Mouse (Mus musculus): ENCODE measurements around the gene Cntrl. TPM values are rescaled to one million over a fixed set of nuclear protein-coding genes. Genes with fewer than 3 reads are reported as not detected.

Cntrl gene
- polyA plus RNA-seq, 1 experiment from 2014 or later = 11.4 TPM

DNA sequence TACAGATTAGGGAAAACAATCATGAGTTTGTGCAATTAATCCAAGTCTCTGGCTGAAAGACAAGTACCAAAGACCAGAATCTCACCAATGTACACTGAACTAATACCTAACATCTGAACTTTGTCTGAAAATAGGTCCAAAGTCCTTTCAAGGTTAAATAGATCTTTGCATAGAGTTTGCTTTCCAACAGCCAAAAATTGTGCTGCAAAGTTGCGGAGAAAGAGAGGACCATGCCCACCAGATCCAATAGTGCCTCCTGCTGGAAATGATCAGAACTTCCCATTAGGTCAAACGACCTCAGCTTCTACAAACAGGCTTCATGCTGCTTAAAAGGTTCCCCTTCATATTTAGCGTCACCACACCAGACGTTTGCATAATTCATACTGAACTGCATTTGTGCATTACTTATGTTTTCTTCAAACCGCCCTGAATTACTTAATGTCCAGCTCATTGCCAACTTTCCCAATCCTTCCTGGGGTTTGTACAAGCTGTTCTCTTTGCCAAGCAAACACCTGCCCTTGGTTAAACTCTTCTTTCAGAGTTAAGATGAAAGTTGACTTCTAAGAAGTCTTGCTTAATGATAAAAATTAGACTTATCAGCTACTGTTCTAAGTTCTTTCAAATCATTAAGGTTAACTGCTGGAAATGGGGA, 1.2 kb upstream of the Cntrl start:
- Histone ChIP-seq H3K4me1 (ENCODE audit: control insufficient read depth, insufficient read depth, low read length) (no peaks in the 10 kb centered on the region), H3K4me2 (ENCODE audit: low read depth, low read length) (no peak overlapping the region), H3K36me3 (ENCODE audit: control insufficient read depth, insufficient read depth, low read length) (no peaks in the 10 kb centered on the region), H3K9ac (replicated peaks; ENCODE audit: low read depth, low read length) (no peak overlapping the region), H3K27ac (ENCODE audit: low read depth, low read length) (no peak overlapping the region), H3K27me3 (ENCODE audit: control insufficient read depth, insufficient read depth, low read length) (no peaks in the 10 kb centered on the region), H3K4me3 (ENCODE audit: low read depth, low read length) (no peak overlapping the region), H3K9me3 (ENCODE audit: control insufficient read depth, low read length) (no peaks in the 10 kb centered on the region)
- WGBS = 60% methylated on average over 5 of the region's 5 CpGs
- no peak for ATAC-seq (ENCODE audit: low read depth)

DNA sequence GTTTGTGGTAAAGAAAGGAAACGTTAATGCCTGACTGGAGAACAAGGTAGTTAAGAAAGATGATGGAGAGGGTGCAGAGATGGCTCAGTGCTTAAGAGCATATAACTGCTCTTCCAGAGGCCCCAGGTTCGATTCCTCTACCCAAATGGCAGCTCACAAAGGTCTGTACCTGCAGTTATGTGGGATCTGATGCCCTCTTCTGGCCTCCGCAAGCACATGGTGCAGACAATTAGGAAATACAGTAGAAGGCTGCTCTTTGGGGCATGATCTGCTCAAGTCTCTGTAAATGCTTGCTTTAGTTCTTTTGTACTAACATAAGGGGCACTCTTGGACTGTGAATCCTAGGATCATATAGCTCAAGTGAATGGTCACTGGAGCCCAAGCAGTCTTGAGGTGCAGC, 580 bp upstream of the Cntrl start:
- 34% methylated on average over 3 of the region's 3 CpGs for WGBS
- H3K4me2 ChIP-seq (ENCODE audit: low read depth, low read length) = peak overlapping the region; percentile 69

DNA sequence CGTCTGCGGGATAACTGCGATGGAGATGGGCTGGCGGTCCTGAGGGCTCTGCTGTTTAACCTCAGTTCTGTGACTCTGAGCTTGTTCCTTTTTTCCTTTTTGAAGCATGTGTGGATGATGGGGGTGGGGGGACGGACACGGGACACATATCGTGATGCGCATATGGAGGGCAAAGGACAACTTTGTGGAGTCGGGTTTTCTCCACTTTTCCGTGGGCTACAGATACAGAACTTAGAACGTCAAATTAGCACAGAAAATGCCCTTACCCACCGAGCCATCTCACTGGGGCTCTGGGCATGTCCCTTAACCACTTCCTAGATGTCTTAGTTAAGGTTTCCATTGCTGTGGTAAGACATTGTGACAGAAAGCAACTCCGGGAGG, 622 bp downstream of the Cntrl start:
- H3K4me1 ChIP-seq (ENCODE audit: control insufficient read depth, insufficient read depth, low read length) = no peaks in the 10 kb centered on the region
- H3K27ac ChIP-seq (ENCODE audit: low read depth, low read length) = peak overlapping the region; percentile 80
- H3K9me3 ChIP-seq (ENCODE audit: control insufficient read depth, low read length) = no peaks in the 10 kb centered on the region
- peak overlapping the region; percentile 69 for H3K4me2 ChIP-seq (ENCODE audit: low read depth, low read length)
- 0 out of 2 replicates have a peak, but pooled peaks have one; percentile 1 for ATAC-seq (ENCODE audit: low read depth)
- H3K9ac ChIP-seq (replicated peaks; ENCODE audit: low read depth, low read length) = peak overlapping the region; percentile 76
- H3K36me3 ChIP-seq (ENCODE audit: control insufficient read depth, insufficient read depth, low read length) = no peaks in the 10 kb centered on the region
- H3K4me3 ChIP-seq (ENCODE audit: low read depth, low read length) = peak overlapping the region; percentile 87
- H3K27me3 ChIP-seq (ENCODE audit: control insufficient read depth, insufficient read depth, low read length) = no peaks in the 10 kb centered on the region
- 2% methylated on average over 13 of the region's 13 CpGs for WGBS

More for the DNA sequence above, 580 bp upstream of the Cntrl start:
- Histone ChIP-seq H3K4me3 (ENCODE audit: low read depth, low read length) (peak overlapping the region; percentile 87), H3K9ac (replicated peaks; ENCODE audit: low read depth, low read length) (peak overlapping the region; percentile 76), H3K36me3 (ENCODE audit: control insufficient read depth, insufficient read depth, low read length) (no peaks in the 10 kb centered on the region), H3K27ac (ENCODE audit: low read depth, low read length) (peak overlapping the region; percentile 80), H3K27me3 (ENCODE audit: control insufficient read depth, insufficient read depth, low read length) (no peaks in the 10 kb centered on the region), H3K9me3 (ENCODE audit: control insufficient read depth, low read length) (no peaks in the 10 kb centered on the region), H3K4me1 (ENCODE audit: control insufficient read depth, insufficient read depth, low read length) (no peaks in the 10 kb centered on the region)
- ATAC-seq (ENCODE audit: low read depth) = peak; percentile 63

DNA sequence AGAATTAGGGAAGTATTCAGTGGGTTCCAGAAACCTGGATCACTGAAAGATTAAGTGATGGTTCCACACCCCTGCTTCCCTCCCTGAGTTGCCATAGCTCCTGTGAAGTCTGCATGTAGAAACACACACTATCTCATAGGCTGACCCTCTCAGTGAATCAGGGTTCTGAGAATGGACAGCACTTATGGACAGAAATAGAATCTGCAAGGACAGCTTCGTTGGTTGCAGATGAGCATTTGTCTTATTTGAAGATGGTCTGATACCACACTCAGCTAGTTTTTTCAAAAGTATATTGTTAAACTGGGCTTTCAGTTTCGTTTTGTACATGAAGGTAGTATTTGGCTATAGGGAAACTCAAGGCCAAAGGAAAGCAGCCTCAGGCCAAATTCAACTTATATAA, 1.2 kb downstream of the Cntrl start:
- no peaks in the 10 kb centered on the region for H3K9me3 ChIP-seq (ENCODE audit: control insufficient read depth, low read length)
- no peak for ATAC-seq (ENCODE audit: low read depth)
- no peaks in the 10 kb centered on the region for H3K36me3 ChIP-seq (ENCODE audit: control insufficient read depth, insufficient read depth, low read length)
- no peak overlapping the region for H3K27ac ChIP-seq (ENCODE audit: low read depth, low read length)
- H3K4me3 ChIP-seq (ENCODE audit: low read depth, low read length) = peak overlapping the region; percentile 87
- WGBS = 86% methylated on average over 2 of the region's 2 CpGs
- no peak overlapping the region for H3K9ac ChIP-seq (replicated peaks; ENCODE audit: low read depth, low read length)
- H3K4me2 ChIP-seq (ENCODE audit: low read depth, low read length) = no peak overlapping the region
- H3K4me1 ChIP-seq (ENCODE audit: control insufficient read depth, insufficient read depth, low read length) = no peaks in the 10 kb centered on the region
- no peaks in the 10 kb centered on the region for H3K27me3 ChIP-seq (ENCODE audit: control insufficient read depth, insufficient read depth, low read length)

DNA sequence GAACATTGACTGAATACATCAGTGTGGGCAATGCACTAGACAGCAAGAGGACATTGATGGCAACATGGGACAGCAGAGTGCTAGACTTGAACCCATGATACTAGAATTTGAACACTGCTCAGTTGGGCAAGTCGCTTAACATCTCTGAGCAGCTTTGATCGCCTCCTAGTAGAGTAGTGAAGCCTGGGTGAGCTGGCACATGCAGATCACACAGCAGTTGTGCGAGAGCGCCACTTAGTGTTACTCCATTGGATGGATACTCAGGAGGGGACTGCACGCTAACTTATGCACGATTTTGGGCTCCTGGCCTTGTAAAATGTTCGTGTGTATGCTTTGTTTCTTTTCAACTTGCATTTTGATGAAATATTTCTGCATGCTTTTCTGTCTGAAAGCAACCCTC, 15.4 kb downstream of the Cntrl start:
- H3K27me3 ChIP-seq (ENCODE audit: control insufficient read depth, insufficient read depth, low read length) = no peaks in the 10 kb centered on the region
- WGBS = 78% methylated on average over 7 of the region's 7 CpGs
- peaks cover 31% of the 10 kb centered on the region; the same call in 1 of the 2 replicates for H3K36me3 ChIP-seq (ENCODE audit: control insufficient read depth, insufficient read depth, low read length)
- H3K9ac ChIP-seq (replicated peaks; ENCODE audit: low read depth, low read length) = no peak overlapping the region
- no peak for ATAC-seq (ENCODE audit: low read depth)
- H3K4me3 ChIP-seq (ENCODE audit: low read depth, low read length) = no peak overlapping the region
- no peak overlapping the region for H3K27ac ChIP-seq (ENCODE audit: low read depth, low read length)
- no peaks in the 10 kb centered on the region for H3K9me3 ChIP-seq (ENCODE audit: control insufficient read depth, low read length)
- H3K4me1 ChIP-seq (ENCODE audit: control insufficient read depth, insufficient read depth, low read length) = no peaks in the 10 kb centered on the region
- H3K4me2 ChIP-seq (ENCODE audit: low read depth, low read length) = no peak overlapping the region

DNA sequence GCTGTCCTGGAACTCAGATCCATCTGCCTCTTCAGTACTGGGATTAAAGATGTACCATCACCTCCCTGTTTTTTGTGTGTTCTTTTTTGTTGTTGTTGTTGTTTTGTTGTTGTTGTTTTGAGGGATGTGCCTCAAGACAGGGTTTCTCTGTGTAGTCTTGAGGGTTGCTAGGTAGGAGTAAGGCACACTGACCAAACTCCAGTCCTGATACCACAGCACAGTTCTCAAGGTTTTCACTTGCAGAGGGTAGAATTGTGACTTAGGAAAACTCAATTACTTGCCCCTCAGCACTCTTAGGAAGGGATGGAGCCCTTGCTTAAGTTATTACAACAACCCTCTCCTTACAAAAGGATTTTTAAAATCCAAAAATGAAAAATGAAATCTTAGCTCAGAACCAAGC, 22.2 kb downstream of the Cntrl start:
- no peak overlapping the region for H3K9ac ChIP-seq (replicated peaks; ENCODE audit: low read depth, low read length)
- ATAC-seq (ENCODE audit: low read depth) = no peak
- no peaks in the 10 kb centered on the region for H3K9me3 ChIP-seq (ENCODE audit: control insufficient read depth, low read length)
- no peaks in the 10 kb centered on the region for H3K27me3 ChIP-seq (ENCODE audit: control insufficient read depth, insufficient read depth, low read length)
- no peak overlapping the region for H3K4me3 ChIP-seq (ENCODE audit: low read depth, low read length)
- H3K36me3 ChIP-seq (ENCODE audit: control insufficient read depth, insufficient read depth, low read length) = 0 out of 2 replicates have a peak, but pooled peaks cover 16% of the 10 kb centered on the region
- no peak overlapping the region for H3K27ac ChIP-seq (ENCODE audit: low read depth, low read length)
- peak overlapping the region; percentile 36; the same call in 1 of the 2 replicates for H3K4me2 ChIP-seq (ENCODE audit: low read depth, low read length)
- no peaks in the 10 kb centered on the region for H3K4me1 ChIP-seq (ENCODE audit: control insufficient read depth, insufficient read depth, low read length)

DNA sequence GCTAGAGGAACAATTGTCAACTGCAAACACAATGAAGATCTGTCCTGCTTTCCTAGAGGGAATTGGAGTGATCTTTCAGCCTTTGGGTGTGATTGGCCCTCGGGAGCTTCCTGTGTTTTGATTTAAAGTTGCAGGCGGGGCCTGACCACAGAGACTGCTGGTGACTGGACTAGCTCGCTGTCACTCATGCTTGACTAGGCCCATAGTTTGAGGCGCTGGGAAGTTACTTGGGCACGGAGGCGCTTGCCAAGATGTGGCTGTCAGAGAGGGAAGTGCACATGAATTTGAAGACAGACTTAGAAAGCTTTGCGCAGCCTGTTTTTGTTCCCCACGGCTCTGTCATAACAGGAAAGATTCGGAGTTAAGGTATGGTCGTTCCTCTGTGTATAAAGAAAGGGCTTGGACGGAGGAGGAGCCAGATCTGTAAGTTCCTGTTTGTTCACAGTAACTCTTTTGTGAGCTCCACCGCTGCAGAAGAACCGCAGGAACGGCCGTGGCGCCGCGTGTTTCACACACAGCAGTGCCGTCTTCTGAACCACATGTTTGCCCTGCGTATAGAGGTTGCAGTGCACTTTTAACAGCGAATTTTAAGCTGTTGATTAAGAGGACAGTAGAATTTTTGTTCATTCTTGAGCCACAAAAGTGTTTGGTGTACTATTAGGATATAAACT, 22.8 kb downstream of the Cntrl start:
- no peaks in the 10 kb centered on the region for H3K4me1 ChIP-seq (ENCODE audit: control insufficient read depth, insufficient read depth, low read length)
- 0 out of 2 replicates have a peak overlapping the region, but pooled peaks have one; percentile 40 for H3K27ac ChIP-seq (ENCODE audit: low read depth, low read length)
- no peaks in the 10 kb centered on the region for H3K9me3 ChIP-seq (ENCODE audit: control insufficient read depth, low read length)
- peak; percentile 92 for ATAC-seq (ENCODE audit: low read depth)
- H3K36me3 ChIP-seq (ENCODE audit: control insufficient read depth, insufficient read depth, low read length) = peaks cover 16% of the 10 kb centered on the region; the same call in 1 of the 2 replicates
- under 1% methylated on average over 21 of the region's 21 CpGs for WGBS
- H3K4me3 ChIP-seq (ENCODE audit: low read depth, low read length) = peak overlapping the region; percentile 32; the same call in 1 of the 2 replicates
- H3K9ac ChIP-seq (replicated peaks; ENCODE audit: low read depth, low read length) = no peak overlapping the region
- no peaks in the 10 kb centered on the region for H3K27me3 ChIP-seq (ENCODE audit: control insufficient read depth, insufficient read depth, low read length)
- peak overlapping the region; percentile 36 for H3K4me2 ChIP-seq (ENCODE audit: low read depth, low read length)

DNA sequence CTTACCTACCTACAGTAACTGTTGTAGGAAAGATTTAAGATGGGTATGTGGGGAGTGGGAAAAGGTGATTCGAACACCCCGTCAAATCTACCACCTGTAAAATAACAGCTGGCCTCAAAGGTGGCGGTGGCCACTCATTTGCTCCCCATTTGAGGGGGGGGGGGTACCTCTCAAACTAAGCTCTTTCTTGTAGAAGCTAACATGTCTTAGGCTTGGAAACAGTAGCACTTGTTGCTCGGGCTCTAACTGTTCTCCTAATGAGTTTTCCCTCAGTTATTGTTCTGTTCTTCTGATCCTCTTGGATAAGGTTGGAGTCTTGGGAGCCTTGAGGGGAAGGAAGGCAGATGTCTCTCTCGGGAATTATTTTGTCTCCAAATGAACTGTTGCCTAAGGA, 23.4 kb downstream of the Cntrl start:
- 12% methylated on average over 5 of the region's 5 CpGs for WGBS
- no peak overlapping the region for H3K27ac ChIP-seq (ENCODE audit: low read depth, low read length)

DNA sequence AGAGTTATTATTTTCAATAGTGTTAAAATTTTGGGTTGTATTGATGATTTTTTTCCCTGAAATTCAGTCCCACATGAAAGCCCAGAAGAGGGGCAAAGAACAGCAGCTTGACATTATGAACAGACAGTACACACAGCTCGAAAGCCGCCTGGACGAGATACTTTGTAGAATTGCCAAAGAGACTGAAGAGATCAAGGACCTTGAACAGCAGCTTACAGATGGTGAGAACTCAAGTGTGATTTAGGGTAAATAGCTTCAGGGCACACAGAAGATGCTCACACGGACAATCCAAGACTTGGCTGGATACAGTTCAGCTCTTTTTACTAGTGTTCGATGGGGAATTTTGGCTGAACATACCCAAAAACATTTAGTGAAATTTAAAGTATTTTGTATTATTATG, 24.6 kb downstream of the Cntrl start:
- H3K36me3 ChIP-seq (ENCODE audit: control insufficient read depth, insufficient read depth, low read length) = peaks cover 19% of the 10 kb centered on the region; the same call in 1 of the 2 replicates
- H3K9me3 ChIP-seq (ENCODE audit: control insufficient read depth, low read length) = no peaks in the 10 kb centered on the region
- no peak for ATAC-seq (ENCODE audit: low read depth)
- WGBS = 67% methylated on average over 5 of the region's 5 CpGs
- H3K4me1 ChIP-seq (ENCODE audit: control insufficient read depth, insufficient read depth, low read length) = no peaks in the 10 kb centered on the region
- H3K9ac ChIP-seq (replicated peaks; ENCODE audit: low read depth, low read length) = no peak overlapping the region
- no peak overlapping the region for H3K27ac ChIP-seq (ENCODE audit: low read depth, low read length)
- no peaks in the 10 kb centered on the region for H3K27me3 ChIP-seq (ENCODE audit: control insufficient read depth, insufficient read depth, low read length)
- no peak overlapping the region for H3K4me2 ChIP-seq (ENCODE audit: low read depth, low read length)
- no peak overlapping the region for H3K4me3 ChIP-seq (ENCODE audit: low read depth, low read length)

More for the DNA sequence above, 23.4 kb downstream of the Cntrl start:
- no peaks in the 10 kb centered on the region for H3K27me3 ChIP-seq (ENCODE audit: control insufficient read depth, insufficient read depth, low read length)
- H3K9me3 ChIP-seq (ENCODE audit: control insufficient read depth, low read length) = no peaks in the 10 kb centered on the region
- peak overlapping the region; percentile 32; the same call in 1 of the 2 replicates for H3K4me3 ChIP-seq (ENCODE audit: low read depth, low read length)
- no peak for ATAC-seq (ENCODE audit: low read depth)
- H3K36me3 ChIP-seq (ENCODE audit: control insufficient read depth, insufficient read depth, low read length) = peaks cover 19% of the 10 kb centered on the region; the same call in 1 of the 2 replicates
- H3K9ac ChIP-seq (replicated peaks; ENCODE audit: low read depth, low read length) = no peak overlapping the region
- no peaks in the 10 kb centered on the region for H3K4me1 ChIP-seq (ENCODE audit: control insufficient read depth, insufficient read depth, low read length)
- H3K4me2 ChIP-seq (ENCODE audit: low read depth, low read length) = peak overlapping the region; percentile 36

All from neural tube, embryonic 14.5 days (tissue).